Mouse (Mus musculus): ENCODE measurements around the gene Lamc3.

DNA sequence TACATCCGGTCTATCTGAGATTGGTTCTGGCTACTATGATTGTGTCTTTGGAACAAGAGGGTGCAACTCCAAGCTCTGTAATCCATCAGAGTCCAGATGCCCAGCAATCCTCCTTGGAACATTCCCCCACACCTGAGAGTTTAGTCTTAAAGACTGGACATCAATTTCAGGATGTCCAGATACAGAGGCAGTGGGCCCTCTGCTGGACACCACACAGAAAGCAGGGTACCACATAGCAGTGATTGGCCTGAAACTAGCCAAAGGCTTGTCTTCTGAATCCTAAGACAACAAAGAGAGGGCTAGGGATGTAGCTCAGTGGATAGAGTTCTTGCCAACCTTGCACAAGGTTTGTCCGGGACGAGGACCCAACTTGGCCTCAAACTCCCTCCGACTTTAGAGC, 25.5 kb downstream of the Lamc3 start:
- TF ChIP-seq CTCF (IDR thresholded peaks at IDR 0.05; ENCODE audit: low read depth, low read length) (peak; percentile 40; the same call in 1 of the 2 replicates), POLR2A (IDR thresholded peaks at IDR 0.05; ENCODE audit: extremely low read depth, insufficient read depth, low read length) (no peak)
